Mouse (Mus musculus): ENCODE measurements at regions not wholly inside any gene's neighbourhood (a gene's known extent, or its start where the extent isn't known, plus 50 kb on each side); places are given as distances from the start of the nearest gene placed in this dataset.

GRCm38 (mm10) chr1:185823956-185824355 lies 293.2 kb downstream of the Lyplal1 start:
- H3K9me3 ChIP-seq: no peaks in the 10 kb centered on the region
- no peak overlapping the region for H3K27ac ChIP-seq (replicated peaks)
- H3K4me1 ChIP-seq: no peaks in the 10 kb centered on the region
- H3K36me3 ChIP-seq: no peaks in the 10 kb centered on the region
- H3K9ac ChIP-seq (replicated peaks): no peak overlapping the region
- H3K4me3 ChIP-seq: no peak overlapping the region
- no peak overlapping the region for H3K4me2 ChIP-seq (replicated peaks)
- 48% methylated on average over 5 of the region's 5 CpGs for WGBS
- no peaks in the 10 kb centered on the region for H3K27me3 ChIP-seq
- no peak for ATAC-seq (replicated peaks)

GRCm38 (mm10) chr1:185827986-185828385 lies 289.1 kb downstream of the Lyplal1 start:
- H3K4me1 ChIP-seq: no peaks in the 10 kb centered on the region
- no peaks in the 10 kb centered on the region for H3K9me3 ChIP-seq
- 68% methylated on average over 2 of the region's 2 CpGs for WGBS
- ATAC-seq (replicated peaks): no peak
- no peak overlapping the region for H3K4me3 ChIP-seq
- no peak overlapping the region for H3K9ac ChIP-seq (replicated peaks)
- no peak overlapping the region for H3K4me2 ChIP-seq (replicated peaks)
- H3K36me3 ChIP-seq: no peaks in the 10 kb centered on the region
- H3K27ac ChIP-seq (replicated peaks): no peak overlapping the region
- no peaks in the 10 kb centered on the region for H3K27me3 ChIP-seq

- Histone ChIP-seq H3K9me3 (no peaks in the 10 kb centered on the region), H3K36me3 (no peaks in the 10 kb centered on the region), H3K27me3 (no peaks in the 10 kb centered on the region), H3K27ac (replicated peaks) (no peak overlapping the region), H3K4me1 (no peaks in the 10 kb centered on the region), H3K4me3 (no peak overlapping the region), H3K9ac (replicated peaks) (no peak overlapping the region), H3K4me2 (replicated peaks) (no peak overlapping the region)
- no peak for ATAC-seq (replicated peaks)
- 94% methylated on average over 6 of the region's 6 CpGs for WGBS
Measured at GRCm38 (mm10) chr1:185828486-185828885, 288.6 kb downstream of the Lyplal1 start.

GRCm38 (mm10) chr1:185832059-185832458 lies 285.1 kb downstream of the Lyplal1 start:
- Histone ChIP-seq H3K27ac (replicated peaks) (no peak overlapping the region), H3K9me3 (no peaks in the 10 kb centered on the region), H3K36me3 (no peaks in the 10 kb centered on the region), H3K9ac (replicated peaks) (no peak overlapping the region), H3K4me1 (peaks cover 19% of the 10 kb centered on the region), H3K4me2 (replicated peaks) (no peak overlapping the region), H3K27me3 (no peaks in the 10 kb centered on the region), H3K4me3 (no peak overlapping the region)
- 85% methylated on average over 4 of the region's 4 CpGs for WGBS
- ATAC-seq (replicated peaks): no peak

- Histone ChIP-seq H3K4me3 (no peak overlapping the region), H3K27me3 (no peaks in the 10 kb centered on the region), H3K4me1 (peaks cover 19% of the 10 kb centered on the region), H3K9ac (replicated peaks) (no peak overlapping the region), H3K27ac (replicated peaks) (no peak overlapping the region), H3K9me3 (no peaks in the 10 kb centered on the region), H3K36me3 (no peaks in the 10 kb centered on the region), H3K4me2 (replicated peaks) (no peak overlapping the region)
- no peak for ATAC-seq (replicated peaks)
- 9% methylated on average over 6 of the region's 6 CpGs for WGBS
Measured at GRCm38 (mm10) chr1:185834171-185834570, 282.9 kb downstream of the Lyplal1 start.

- no peak overlapping the region for H3K27ac ChIP-seq (replicated peaks)
- WGBS: 25% methylated on average over 13 of the region's 13 CpGs
Measured at GRCm38 (mm10) chr1:185836632-185837281, 280.4 kb downstream of the Lyplal1 start.

GRCm38 (mm10) chr1:185842481-185842880 lies 274.6 kb downstream of the Lyplal1 start:
- no peak for ATAC-seq (replicated peaks)
- Histone ChIP-seq H3K4me3 (no peak overlapping the region), H3K27ac (replicated peaks) (no peak overlapping the region), H3K36me3 (no peaks in the 10 kb centered on the region), H3K9me3 (no peaks in the 10 kb centered on the region), H3K27me3 (no peaks in the 10 kb centered on the region), H3K4me2 (replicated peaks) (no peak overlapping the region), H3K4me1 (no peaks in the 10 kb centered on the region), H3K9ac (replicated peaks) (no peak overlapping the region)
- WGBS: 89% methylated on average over 12 of the region's 12 CpGs

More at GRCm38 (mm10) chr1:185836632-185837281, 280.4 kb downstream of the Lyplal1 start:
- Histone ChIP-seq H3K4me2 (replicated peaks) (no peak overlapping the region), H3K9me3 (no peaks in the 10 kb centered on the region), H3K9ac (replicated peaks) (no peak overlapping the region), H3K4me3 (no peak overlapping the region), H3K27me3 (no peaks in the 10 kb centered on the region), H3K36me3 (no peaks in the 10 kb centered on the region), H3K4me1 (peaks cover 19% of the 10 kb centered on the region)
- no peak; the same call in 1 of the 2 replicates for ATAC-seq (replicated peaks)

GRCm38 (mm10) chr1:185847161-185847560 lies 269.9 kb downstream of the Lyplal1 start:
- no peak overlapping the region for H3K4me2 ChIP-seq (replicated peaks)
- ATAC-seq (replicated peaks): no peak
- no peaks in the 10 kb centered on the region for H3K27me3 ChIP-seq
- H3K9me3 ChIP-seq: no peaks in the 10 kb centered on the region
- no peak overlapping the region for H3K4me3 ChIP-seq
- WGBS: 82% methylated on average over 6 of the region's 6 CpGs
- no peak overlapping the region for H3K9ac ChIP-seq (replicated peaks)
- H3K27ac ChIP-seq (replicated peaks): no peak overlapping the region
- no peaks in the 10 kb centered on the region for H3K4me1 ChIP-seq
- no peaks in the 10 kb centered on the region for H3K36me3 ChIP-seq

GRCm38 (mm10) chr1:185850590-185850989 lies 266.5 kb downstream of the Lyplal1 start:
- no peak for ATAC-seq (replicated peaks)
- Histone ChIP-seq H3K4me1 (no peaks in the 10 kb centered on the region), H3K36me3 (no peaks in the 10 kb centered on the region), H3K9me3 (no peaks in the 10 kb centered on the region), H3K27me3 (no peaks in the 10 kb centered on the region), H3K4me2 (replicated peaks) (no peak overlapping the region), H3K27ac (replicated peaks) (no peak overlapping the region), H3K4me3 (no peak overlapping the region), H3K9ac (replicated peaks) (no peak overlapping the region)

- H3K9ac ChIP-seq (replicated peaks): no peak overlapping the region
- H3K27me3 ChIP-seq: no peaks in the 10 kb centered on the region
- no peak overlapping the region for H3K4me2 ChIP-seq (replicated peaks)
- H3K9me3 ChIP-seq: no peaks in the 10 kb centered on the region
- no peak overlapping the region for H3K27ac ChIP-seq (replicated peaks)
- H3K4me3 ChIP-seq: no peak overlapping the region
- 53% methylated on average over 5 of the region's 5 CpGs for WGBS
- H3K36me3 ChIP-seq: no peaks in the 10 kb centered on the region
- no peak for ATAC-seq (replicated peaks)
- no peaks in the 10 kb centered on the region for H3K4me1 ChIP-seq
Measured at GRCm38 (mm10) chr1:185851262-185851893, 265.7 kb downstream of the Lyplal1 start.

GRCm38 (mm10) chr1:185861692-185862091 lies 255.4 kb downstream of the Lyplal1 start:
- H3K4me1 ChIP-seq: no peaks in the 10 kb centered on the region
- no peak for ATAC-seq (replicated peaks)

GRCm38 (mm10) chr1:185865945-185866344 lies 251.2 kb downstream of the Lyplal1 start:
- H3K4me2 ChIP-seq (replicated peaks): no peak overlapping the region
- ATAC-seq (replicated peaks): no peak
- H3K4me1 ChIP-seq: no peaks in the 10 kb centered on the region
- H3K9ac ChIP-seq (replicated peaks): no peak overlapping the region
- WGBS: 76% methylated on average over 11 of the region's 11 CpGs
- H3K27me3 ChIP-seq: no peaks in the 10 kb centered on the region
- H3K4me3 ChIP-seq: no peak overlapping the region
- H3K36me3 ChIP-seq: no peaks in the 10 kb centered on the region
- no peaks in the 10 kb centered on the region for H3K9me3 ChIP-seq
- H3K27ac ChIP-seq (replicated peaks): no peak overlapping the region

More at GRCm38 (mm10) chr1:185861692-185862091, 255.4 kb downstream of the Lyplal1 start:
- Histone ChIP-seq H3K9ac (replicated peaks) (no peak overlapping the region), H3K4me3 (no peak overlapping the region), H3K27ac (replicated peaks) (no peak overlapping the region), H3K27me3 (no peaks in the 10 kb centered on the region), H3K9me3 (no peaks in the 10 kb centered on the region), H3K36me3 (no peaks in the 10 kb centered on the region), H3K4me2 (replicated peaks) (no peak overlapping the region)
- 91% methylated on average over 4 of the region's 4 CpGs for WGBS

- Histone ChIP-seq H3K27ac (replicated peaks) (no peak overlapping the region), H3K4me1 (no peaks in the 10 kb centered on the region), H3K36me3 (no peaks in the 10 kb centered on the region), H3K27me3 (no peaks in the 10 kb centered on the region), H3K4me3 (no peak overlapping the region), H3K9me3 (no peaks in the 10 kb centered on the region), H3K4me2 (replicated peaks) (no peak overlapping the region), H3K9ac (replicated peaks) (no peak overlapping the region)
- ATAC-seq (replicated peaks): no peak
- WGBS: 96% methylated on average over 6 of the region's 6 CpGs
Measured at GRCm38 (mm10) chr1:185866612-185867011, 250.5 kb downstream of the Lyplal1 start.
